Mouse (Mus musculus) cerebral cortex, adult 2 months (tissue): ENCODE results near the gene Vac14.

ENCODE experiments used
- WGBS: fragments of 180-500 bp; shearing (Covaris S2); methylation state at CpG from one replicate; pipeline ENCODE4 v1.1.7; 2018; 5-methylcytosine and 5-hydroxymethylcytosine counted together

Gene Vac14

DNA sequence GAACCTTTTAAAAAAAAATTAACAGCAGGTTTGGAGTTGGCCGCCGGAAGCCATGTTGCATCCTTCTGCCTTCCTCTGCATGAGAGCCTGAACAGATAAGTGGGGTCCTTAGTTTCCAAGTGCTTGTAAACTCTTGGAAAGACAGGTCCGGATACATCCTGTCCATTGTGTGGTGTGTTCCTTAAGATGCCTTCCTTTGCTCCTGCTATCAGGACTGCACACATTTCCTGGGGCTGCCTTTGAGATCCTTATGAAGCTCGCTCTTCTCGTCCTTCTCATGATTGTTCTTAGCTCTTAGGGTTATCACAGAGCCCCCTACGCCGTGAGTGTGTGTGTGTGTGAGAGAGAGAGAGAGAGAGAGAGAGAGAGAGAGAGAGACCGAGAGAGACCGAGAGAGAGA is 71.6 kb downstream of the Vac14 start:
- 87% methylated on average over 9 of the region's 9 CpGs for WGBS

DNA sequence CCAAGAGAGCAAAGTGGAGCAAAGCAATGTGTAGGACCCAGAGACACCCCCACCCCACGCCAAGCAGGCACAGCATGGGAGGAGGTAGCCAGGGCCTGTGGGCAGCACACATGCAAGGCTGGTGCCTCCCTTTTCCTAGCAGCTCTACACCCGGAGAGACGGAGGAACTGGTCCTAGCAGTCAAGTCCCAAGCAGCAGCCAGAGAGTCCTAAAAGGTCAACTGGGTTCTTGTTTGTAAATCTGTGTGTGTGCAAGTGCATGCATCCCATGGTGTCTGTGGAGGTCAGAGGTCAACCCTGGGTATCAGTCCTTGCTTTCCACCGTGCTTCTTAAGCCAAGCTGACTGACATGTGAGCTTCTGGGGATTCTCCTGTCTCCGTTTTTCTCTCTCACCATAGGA is 75.8 kb downstream of the Vac14 start:
- WGBS, result 78% methylated on average over 5 of the region's 5 CpGs

- WGBS, result 58% methylated on average over 4 of the region's 4 CpGs
These were observed 76.4 kb downstream of the Vac14 start for GRCm38 (mm10) chr8:110694826-110695225.

- WGBS, result 57% methylated on average over 5 of the region's 5 CpGs
These were observed 77.0 kb downstream of the Vac14 start for GRCm38 (mm10) chr8:110695431-110695830.

DNA sequence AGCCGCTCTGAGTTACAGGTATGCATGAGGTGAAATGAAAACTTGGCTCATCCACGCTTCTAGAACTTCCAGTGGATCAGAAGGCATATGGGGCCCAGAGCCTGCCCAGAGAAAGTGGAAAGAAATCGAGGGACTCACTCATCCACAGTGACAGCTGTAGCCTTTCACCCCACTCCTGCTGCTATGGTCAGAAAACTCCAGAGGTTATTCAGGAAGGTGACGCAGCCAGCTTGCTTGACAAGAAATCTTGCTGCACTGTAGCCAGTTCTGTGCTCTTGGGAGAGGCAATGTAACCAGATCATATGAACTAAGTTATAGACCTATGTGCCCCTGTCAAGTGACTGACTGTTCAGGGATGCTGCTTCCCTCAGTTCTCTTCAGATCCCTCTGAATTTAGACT is 77.7 kb downstream of the Vac14 start:
- WGBS, result 91% methylated on average over 4 of the region's 4 CpGs

DNA sequence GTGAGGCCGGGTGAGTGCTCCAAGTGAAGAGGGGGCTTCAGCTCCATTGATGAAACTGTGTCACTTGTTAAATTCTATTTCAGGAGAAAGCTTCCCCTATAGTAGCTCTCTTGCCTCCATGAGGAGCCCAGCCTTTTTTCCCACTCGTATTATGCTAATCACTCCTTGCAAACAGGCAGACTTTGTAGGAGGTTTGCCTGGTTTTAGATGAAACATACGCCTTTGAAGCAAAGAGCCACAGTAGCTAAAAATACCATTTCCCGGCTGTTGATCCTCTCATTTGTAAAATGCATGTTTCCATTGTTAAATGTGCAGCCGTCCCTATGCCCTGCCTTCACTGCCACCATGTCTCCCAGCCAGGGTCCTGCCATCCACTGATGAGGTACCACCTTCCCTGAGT is 79.2 kb downstream of the Vac14 start:
- 41% methylated on average over 5 of the region's 5 CpGs for WGBS

GRCm38 (mm10) chr8:110698098-110698497 is 79.7 kb downstream of the Vac14 start:
- 39% methylated on average over 1 of the region's 1 CpGs for WGBS

- whole genome bisulfite sequencing, result 82% methylated on average over 7 of the region's 7 CpGs
These were observed 81.1 kb downstream of the Vac14 start for GRCm38 (mm10) chr8:110699501-110699900.

DNA sequence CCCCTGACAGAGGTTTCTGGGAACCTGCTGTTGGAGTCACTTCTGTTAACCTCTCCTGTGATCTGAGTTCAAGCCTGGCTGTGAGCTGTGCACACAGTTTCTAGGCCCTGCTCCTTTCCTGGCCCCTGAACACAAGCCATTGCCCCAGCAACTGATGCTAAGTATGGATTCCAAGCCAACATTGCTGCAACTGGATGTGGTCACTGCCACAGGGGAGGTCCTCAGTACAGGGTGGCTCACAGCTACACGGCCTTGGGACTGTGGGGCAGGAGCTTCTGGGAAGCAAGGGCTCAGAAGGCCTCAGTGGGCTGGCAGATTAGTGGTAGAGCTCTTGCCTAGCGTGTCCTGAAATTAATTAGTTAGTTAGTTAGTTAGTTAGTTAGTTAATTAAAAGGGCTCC is 82.2 kb downstream of the Vac14 start:
- 92% methylated on average over 2 of the region's 2 CpGs for WGBS

- WGBS, result 66% methylated on average over 9 of the region's 9 CpGs
These were observed 84.5 kb downstream of the Vac14 start for GRCm38 (mm10) chr8:110702636-110703459.

DNA sequence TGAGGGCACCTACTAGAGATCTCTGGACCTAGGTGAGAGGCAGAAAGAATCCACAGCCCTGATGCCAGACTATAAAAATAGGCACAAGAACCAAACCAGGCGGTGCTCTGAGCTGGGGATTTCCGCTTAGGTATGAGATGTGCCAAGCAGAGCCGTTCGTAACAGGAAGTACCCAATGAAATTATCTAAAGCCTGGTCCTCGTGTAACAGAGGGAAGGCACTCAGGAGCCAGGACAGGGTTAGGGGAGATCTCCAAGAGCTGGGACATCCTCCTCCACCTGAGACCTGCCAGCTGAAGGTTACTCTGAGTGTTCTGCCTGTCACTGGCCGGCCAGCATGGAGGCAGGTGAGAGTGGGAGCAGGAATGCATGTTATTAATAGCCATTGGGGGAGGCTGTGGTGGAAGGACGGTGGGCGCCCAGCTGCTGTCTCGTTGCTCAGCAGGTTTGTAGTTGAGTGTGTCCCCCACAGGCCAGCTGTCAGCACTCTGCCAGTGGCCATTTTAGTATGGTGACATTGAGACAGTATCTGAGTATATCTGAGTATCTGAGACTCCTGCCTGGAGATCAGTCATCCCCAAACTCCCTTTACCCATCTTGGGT is 85.2 kb downstream of the Vac14 start:
- WGBS, result 52% methylated on average over 9 of the region's 9 CpGs

DNA sequence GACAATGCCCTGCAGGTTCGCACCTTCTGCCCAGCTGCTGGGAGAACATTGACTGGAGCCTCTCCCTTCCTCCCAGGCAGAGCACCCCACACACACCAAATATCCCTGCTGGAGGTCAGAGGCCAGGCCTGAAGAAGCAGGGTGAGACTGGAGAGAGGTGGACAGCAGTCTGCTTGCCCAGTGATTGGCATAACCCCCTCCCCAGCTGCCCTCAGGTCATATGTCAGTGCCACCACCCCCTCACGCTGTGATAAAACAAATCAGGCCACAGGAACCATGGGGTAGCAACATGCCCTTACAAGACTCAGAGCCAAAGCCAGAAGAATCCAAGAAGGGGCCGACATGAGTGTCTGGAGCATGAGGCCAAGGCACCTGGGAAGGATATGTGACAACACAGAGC is 85.7 kb downstream of the Vac14 start:
- 91% methylated on average over 3 of the region's 3 CpGs for WGBS

DNA sequence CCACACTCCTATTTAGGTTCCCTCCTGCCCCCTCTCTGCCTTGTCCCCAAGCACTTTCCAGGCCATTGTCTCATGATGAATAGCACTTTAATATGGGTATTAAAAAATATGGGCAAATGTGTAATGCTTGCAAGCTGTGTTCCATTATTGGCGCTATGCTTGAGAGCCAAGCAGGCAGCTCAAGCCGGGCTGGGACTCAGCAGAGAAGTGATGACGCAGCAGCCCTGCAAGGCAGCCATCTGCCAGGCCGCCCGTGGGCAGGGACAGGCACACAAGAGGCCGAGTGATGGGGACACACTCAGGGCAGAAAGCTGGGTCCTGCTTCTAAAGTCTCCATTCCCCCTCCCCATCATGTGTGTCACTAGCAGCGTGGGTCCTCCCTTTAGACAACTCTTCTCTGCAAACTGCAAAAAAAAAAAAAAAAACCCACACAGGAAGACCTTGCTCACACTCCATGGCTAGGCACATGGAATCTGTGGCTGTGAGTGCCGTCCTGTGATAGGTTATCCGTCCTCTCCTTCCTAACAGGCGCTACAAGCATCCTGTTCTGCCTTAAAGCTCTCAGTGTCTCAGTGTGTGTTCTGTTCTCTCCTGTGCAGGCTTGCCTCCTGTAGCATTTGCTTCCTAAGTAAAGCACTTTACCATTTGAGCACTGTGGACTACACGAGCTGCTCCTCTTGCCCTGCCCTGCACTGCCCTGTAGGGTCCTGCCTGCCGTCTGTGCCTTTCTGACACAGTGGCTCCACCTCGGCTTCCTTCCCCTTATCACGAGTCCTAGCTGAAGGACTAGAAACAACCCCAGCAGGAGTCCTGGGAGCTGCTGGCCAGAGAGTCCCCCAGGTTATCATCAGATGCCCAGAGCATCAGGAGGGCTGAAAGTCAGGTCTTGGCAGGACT is 87.3 kb downstream of the Vac14 start:
- 61% methylated on average over 14 of the region's 14 CpGs for WGBS

- WGBS, result 91% methylated on average over 3 of the region's 3 CpGs
These were observed 88.0 kb downstream of the Vac14 start for GRCm38 (mm10) chr8:110706288-110706870.

GRCm38 (mm10) chr8:110708429-110708828 is 90.0 kb downstream of the Vac14 start:
- 85% methylated on average over 11 of the region's 11 CpGs for WGBS

- WGBS, result 78% methylated on average over 3 of the region's 3 CpGs
These were observed 92.2 kb downstream of the Vac14 start for GRCm38 (mm10) chr8:110710593-110710992.

- WGBS, result 70% methylated on average over 13 of the region's 13 CpGs
These were observed 93.0 kb downstream of the Vac14 start for GRCm38 (mm10) chr8:110711271-110711934.

GRCm38 (mm10) chr8:110713073-110713472 is 94.7 kb downstream of the Vac14 start:
- WGBS, result 63% methylated on average over 7 of the region's 7 CpGs

- 72% methylated on average over 15 of the region's 15 CpGs for WGBS
These were observed 96.6 kb downstream of the Vac14 start for GRCm38 (mm10) chr8:110714827-110715519.

DNA sequence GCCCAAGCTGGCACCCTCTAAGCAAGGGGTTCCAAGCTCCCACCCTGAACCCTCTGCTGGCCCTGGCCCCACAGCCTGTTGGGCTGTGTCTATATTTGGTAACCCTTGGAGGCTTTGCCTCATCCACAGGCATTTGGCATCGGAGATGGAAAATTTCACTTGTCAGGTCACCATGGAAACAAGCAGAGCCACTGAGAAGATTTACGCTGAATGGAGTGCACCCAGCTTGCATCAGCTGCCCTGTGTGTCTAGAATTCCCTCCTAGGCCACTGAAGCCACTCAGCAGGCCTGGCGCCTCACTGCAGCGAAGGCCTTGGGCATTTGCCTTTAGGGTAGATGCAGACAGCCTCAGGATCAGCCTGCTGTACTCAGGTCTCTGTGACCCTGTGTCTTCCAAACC is 97.7 kb downstream of the Vac14 start:
- 29% methylated on average over 4 of the region's 4 CpGs for WGBS

- 84% methylated on average over 7 of the region's 7 CpGs for WGBS
These were observed 98.7 kb downstream of the Vac14 start for GRCm38 (mm10) chr8:110717131-110717530.
